Comparison of ENCODE assay signal across 1 mouse cellular context in the genomic region with DNA sequence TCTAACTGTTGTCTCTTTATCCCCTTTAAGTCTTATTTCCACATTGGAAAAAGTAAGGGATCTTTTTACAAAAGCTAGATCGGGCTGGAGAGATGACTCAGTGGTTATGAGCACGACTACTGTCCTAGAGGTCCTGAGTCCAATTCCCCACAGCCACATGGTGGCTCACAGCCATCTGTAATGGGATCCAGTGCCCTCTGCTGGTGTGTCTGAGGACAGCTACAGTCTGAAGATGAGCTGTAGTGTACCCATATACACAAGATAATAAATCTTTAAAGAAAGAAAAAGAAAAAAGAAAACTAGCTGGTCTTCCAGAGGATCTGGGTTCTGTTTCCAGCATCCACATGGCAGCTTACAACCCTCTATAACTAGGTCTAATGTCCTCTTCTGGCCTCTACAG.
TF ChIP-seq lines count a peak whose summit lies in the region.

No protein-coding gene starts in this region.

TF ChIP-seq in MEL, 35 proteins besides CTCF, POLR2A, EP300 and RAD21 (continued from another document):
- TF ChIP-seq ZC3H11A (IDR thresholded peaks at IDR 0.05; ENCODE audit: low read depth, low read length) (no peak), SMC3 (IDR thresholded peaks at IDR 0.05; ENCODE audit: low read depth, low read length) (no peak), UBTF (IDR thresholded peaks at IDR 0.05; ENCODE audit: borderline replicate concordance, insufficient read depth, low read depth, low read length) (no peak), MAZ (IDR thresholded peaks at IDR 0.05; ENCODE audit: low read depth, low read length) (no peak), ZKSCAN1 (IDR thresholded peaks at IDR 0.05; ENCODE audit: low read depth, low read length) (no peak), BHLHE40 (IDR thresholded peaks at IDR 0.05; ENCODE audit: borderline replicate concordance, low read depth, low read length) (no peak), NELFE (IDR thresholded peaks at IDR 0.05; ENCODE audit: low read depth, low read length) (no peak), CHD1 (IDR thresholded peaks at IDR 0.05; ENCODE audit: low read depth, low read length) (no peak)
